13 mouse cellular contexts compared by ENCODE assay signal in genomic region chr1:21080362-21080761, GRCm38 (mm10). TPM values are rescaled to one million over a fixed set of nuclear protein-coding genes. Genes with fewer than 3 reads are reported as not detected.
A peak's percentile ranks its signal among the peaks of the same experiment; 100 is the strongest.
DNase-seq lines count a peak whose midpoint lies in the region; ATAC-seq and TF ChIP-seq lines count a peak whose summit lies in the region.
"Had no signal": no experiment of that assay in that cellular context is flagged by ENCODE, and none has a peak within 500 bp of the region (broad histone marks: within the 10 kb centered on the region; RNA-seq: fewer than 3 reads in every experiment).

No protein-coding gene starts in this region.

- TF ChIP-seq CTCF in liver, embryonic 14.5 days (IDR thresholded peaks at IDR 0.05; ENCODE audit: low read depth): peak; percentile 21; the same call in 1 of the 2 replicates
- peak; percentile 54 for TF ChIP-seq CTCF in intestine, postnatal 0 days (IDR thresholded peaks at IDR 0.05; ENCODE audit: low read depth)

- no peak for TF ChIP-seq EP300 in liver, embryonic 14.5 days (IDR thresholded peaks at IDR 0.05; ENCODE audit: low read depth)

- H3K9ac ChIP-seq in liver, embryonic 14.5 days (replicated peaks): no peak overlapping the region
- no peak overlapping the region for H3K9ac ChIP-seq in liver, embryonic 12.5 days
- H3K9ac ChIP-seq in intestine, postnatal 0 days (ENCODE audit: low read depth, low read length): no peak overlapping the region

- H3K4me2 ChIP-seq in liver, embryonic 14.5 days (ENCODE audit: low read depth): no peak overlapping the region
- H3K4me2 ChIP-seq in liver, embryonic 12.5 days: no peak overlapping the region
- H3K4me2 ChIP-seq in intestine, postnatal 0 days (replicated peaks; ENCODE audit: low read depth): no peak overlapping the region

- no peak overlapping the region for H3K27ac ChIP-seq in liver, embryonic 14.5 days
- H3K27ac ChIP-seq in liver, embryonic 12.5 days: no peak overlapping the region
- H3K27ac ChIP-seq in intestine, postnatal 0 days (ENCODE audit: low read depth, low read length): no peak overlapping the region

- WGBS in liver, embryonic 14.5 days (ENCODE audit: insufficient replicate concordance): 82% methylated on average over 12 of the region's 12 CpGs
- WGBS in liver, embryonic 12.5 days (ENCODE audit: insufficient replicate concordance): 85% methylated on average over 12 of the region's 12 CpGs
- whole genome bisulfite sequencing in intestine, postnatal 0 days: 74% methylated on average over 12 of the region's 12 CpGs

- no peaks in the 10 kb centered on the region; the same call in 1 of the 2 replicates for H3K27me3 ChIP-seq in liver, embryonic 14.5 days (ENCODE audit: control insufficient read depth, insufficient read depth, low read length)
- H3K27me3 ChIP-seq in liver, embryonic 12.5 days (replicated peaks): peaks cover 18% of the 10 kb centered on the region
- H3K27me3 ChIP-seq in intestine, postnatal 0 days (replicated peaks; ENCODE audit: control insufficient read depth, insufficient read depth, low read length): no peaks in the 10 kb centered on the region
- H3K27me3 ChIP-seq: embryonic facial prominence, embryonic 12.5 days; stomach, embryonic 15.5 days had no signal

- peak; percentile 34 for DNase-seq in cerebellum, adult 9-10 months
- DNase-seq in liver, embryonic 14.5 days (ENCODE audit: low read depth in 3 of 3, low spot score in 3 of 3): no peak
- peak; percentile 9 for DNase-seq in MEL-GATA-1-ER (ENCODE audit: extremely low read depth, low read depth)
- no peak for DNase-seq in left cerebral cortex, postnatal 25 days (ENCODE audit: low spot score in 2 of 2)
- DNase-seq in adrenal gland, postnatal 25 days: no peak
- DNase-seq: layer of hippocampus, adult 9-11 months; liver, embryonic 13.5 days had no signal

- H3K4me3 ChIP-seq in liver, embryonic 14.5 days (ENCODE audit: insufficient read depth in 1 of 2, low read depth in 2 of 2, low read length in 2 of 2): no peak overlapping the region
- H3K4me3 ChIP-seq in liver, embryonic 12.5 days: no peak overlapping the region
- no peak overlapping the region for H3K4me3 ChIP-seq in intestine, postnatal 0 days (ENCODE audit: low read depth, low read length)

- intact Hi-C loops in left cerebral cortex, postnatal 25 days (cut with DNase I): no loop called here

- no peaks in the 10 kb centered on the region for H3K36me3 ChIP-seq in liver, embryonic 14.5 days (replicated peaks; ENCODE audit: control insufficient read depth, insufficient read depth, low read depth)
- no peaks in the 10 kb centered on the region for H3K36me3 ChIP-seq in liver, embryonic 12.5 days
- H3K36me3 ChIP-seq in intestine, postnatal 0 days (ENCODE audit: control insufficient read depth, insufficient read depth): no peaks in the 10 kb centered on the region
- H3K36me3 ChIP-seq: embryonic facial prominence, embryonic 12.5 days; heart, embryonic 10.5 days; liver, embryonic 13.5 days; stomach, embryonic 15.5 days had no signal

- H3K4me1 ChIP-seq in liver, embryonic 14.5 days (replicated peaks; ENCODE audit: control insufficient read depth in 2 of 2, insufficient read depth in 2 of 2, low read length in 1 of 2): peaks cover 0 to 15% of the 10 kb centered on the region in 2 experiments; a peak in 2 of 4 replicates
- peaks cover 24% of the 10 kb centered on the region for H3K4me1 ChIP-seq in liver, embryonic 12.5 days
- peaks cover 6% of the 10 kb centered on the region; the same call in 1 of the 2 replicates for H3K4me1 ChIP-seq in intestine, postnatal 0 days (replicated peaks; ENCODE audit: control insufficient read depth, insufficient read depth, low read length)

- ATAC-seq in cerebellum, adult (ENCODE audit: insufficient number of reproducible peaks, low FRiP score, low TSS enrichment): no peak
- ATAC-seq in liver, embryonic 14.5 days (ENCODE audit: insufficient read depth): no peak
- no peak for ATAC-seq in liver, embryonic 12.5 days
- ATAC-seq in intestine, postnatal 0 days: no peak

- no peaks in the 10 kb centered on the region for H3K9me3 ChIP-seq in liver, embryonic 14.5 days (ENCODE audit: control insufficient read depth, low read length)
- H3K9me3 ChIP-seq in liver, embryonic 12.5 days (replicated peaks): no peaks in the 10 kb centered on the region
- H3K9me3 ChIP-seq in intestine, postnatal 0 days (ENCODE audit: control insufficient read depth): no peaks in the 10 kb centered on the region
- H3K9me3 ChIP-seq: embryonic facial prominence, embryonic 12.5 days; heart, embryonic 10.5 days; liver, embryonic 13.5 days; stomach, embryonic 15.5 days had no signal

RNA-seq across cellular contexts. Expression of gene Tram2, which starts 1.3 kb away (rescaled TPM):
- polyA plus RNA-seq in liver, embryonic 14.5 days (2012; rRNA removed): 1.1 and 1.2 TPM in 2 replicates
- 1.7 and 1.8 TPM in 2 replicates for polyA plus RNA-seq in liver, embryonic 14.5 days (2014; fragmentation: Nextera tagmentation; extraction: Ambion mirVana)
- polyA plus RNA-seq in liver, embryonic 12.5 days (2016; fragmentation: Nextera tagmentation; extraction: Ambion mirVana): 1.6 and 1.7 TPM in 2 replicates
- 4.2 and 4.3 TPM in 2 replicates for polyA plus RNA-seq in intestine, postnatal 0 days (2015; fragmentation: Nextera tagmentation; extraction: Ambion mirVana)
- total RNA-seq in left cerebral cortex, postnatal 25 days (2021): 1 to 10 TPM; 1.2 to 1.8 TPM
- total RNA-seq in adrenal gland, postnatal 25 days (2021): 5.4 and 5.8 TPM in 2 replicates

Comparison
In these comparisons a context has a peak if more than half of its experiments do, and no peak if none do; other contexts are left out.
1. DNase-seq: peak in cerebellum, adult 9-10 months (single experiment) and MEL-GATA-1-ER (single experiment); none in liver, embryonic 14.5 days (0 of 3), left cerebral cortex, postnatal 25 days (0 of 2) and adrenal gland, postnatal 25 days (single experiment).